Mouse (Mus musculus) olfactory bulb, adult 2 months (tissue): ENCODE measurements around the gene Cep19.

ENCODE experiments used
- CTCF ChIP-seq: fragments of 200-500 bp; IDR thresholded peaks from 2 replicates; pipeline ENCODE4 v1.5.1; 2012; ENCODE audit warnings: low read depth, mild to moderate bottlenecking, low read length, moderate library complexity; ENCODE audit not compliant: insufficient read depth
- POLR2A ChIP-seq: fragments of 200-500 bp; IDR thresholded peaks from 2 replicates; pipeline ENCODE4 v1.6.1; 2012; ENCODE audit warnings: mild to moderate bottlenecking, low read depth, low read length, moderate library complexity; ENCODE audit not compliant: insufficient read depth

DNA sequence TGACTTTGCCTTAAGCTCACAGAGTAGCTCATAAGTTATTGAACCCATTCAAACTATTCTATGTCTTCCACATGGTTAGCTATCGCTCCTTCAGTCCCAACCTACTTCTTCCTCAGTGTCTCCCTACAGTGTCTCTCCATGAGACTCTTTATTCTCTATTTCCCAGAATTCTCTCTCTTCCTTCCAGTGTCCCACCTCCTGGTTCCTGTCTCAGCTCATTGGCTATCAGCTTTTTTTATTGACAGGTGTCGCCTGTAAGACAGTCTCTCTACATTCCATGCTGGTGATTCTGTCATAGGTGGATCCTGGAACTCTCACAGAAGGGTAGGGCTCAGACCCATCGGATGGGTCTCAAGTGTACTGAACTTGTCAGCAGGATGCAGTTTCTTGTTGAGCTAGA is 25.8 kb downstream of the Cep19 start:
- TF ChIP-seq CTCF (no peak), POLR2A (no peak)
